Mouse (Mus musculus) spleen, adult 18-20 months (tissue): ENCODE data around the gene Rai14.
A peak's percentile ranks its signal among the peaks of the same experiment; 100 is the strongest.

ENCODE experiments used
- DNase-seq, 2 experiments: peaks; one replicate each; pipeline ENCODE4 v3.0.0; 2022; ENCODE audit warnings: mixed read lengths in 2 of 2

Gene Rai14

GRCm38 (mm10) chr15:10646297-10646696 is 68.1 kb downstream of the Rai14 start:
- no peak for DNase-seq

- DNase-seq, result no peak
Observed at GRCm38 (mm10) chr15:10645101-10645500, 69.3 kb downstream of the Rai14 start.

DNA sequence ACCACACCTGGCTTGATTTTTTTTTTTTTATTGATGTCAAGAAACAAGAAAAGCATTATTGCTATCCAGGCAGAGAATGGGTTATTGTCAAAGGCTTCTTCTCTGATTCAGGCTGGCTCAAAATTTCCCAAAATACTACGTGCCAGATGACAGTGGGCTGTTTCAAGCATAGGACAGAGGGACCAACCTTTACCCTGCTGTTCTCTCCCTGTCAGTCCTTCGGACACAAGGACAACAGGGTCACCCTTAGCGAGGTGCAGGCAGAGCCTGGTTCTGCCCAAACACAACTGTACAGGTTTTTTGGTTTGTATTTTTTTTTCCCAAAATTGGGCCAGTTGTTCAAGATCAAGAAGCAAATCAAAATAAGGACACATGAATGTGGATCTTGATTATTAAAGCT is 70.6 kb downstream of the Rai14 start:
- DNase-seq, result no peak

DNA sequence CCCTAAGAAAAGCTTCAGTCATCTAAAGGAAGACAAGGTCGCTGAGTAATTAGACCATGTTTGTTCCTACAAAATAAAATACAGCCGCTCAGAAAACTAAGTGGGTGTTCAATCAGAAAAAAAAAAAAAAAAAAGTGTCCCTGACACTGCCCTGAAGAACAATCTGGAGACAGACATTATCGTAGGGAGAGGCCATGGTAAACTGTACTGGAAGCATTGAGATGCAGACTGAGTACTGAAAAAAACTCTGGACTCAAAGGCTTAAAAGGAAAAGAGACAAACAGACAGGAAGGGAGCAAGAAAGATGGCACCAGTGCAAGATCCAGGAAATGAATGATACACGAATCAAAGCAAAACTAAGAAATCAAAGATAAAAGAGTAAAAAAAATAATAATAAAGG is 71.2 kb downstream of the Rai14 start:
- DNase-seq, result no peak

DNA sequence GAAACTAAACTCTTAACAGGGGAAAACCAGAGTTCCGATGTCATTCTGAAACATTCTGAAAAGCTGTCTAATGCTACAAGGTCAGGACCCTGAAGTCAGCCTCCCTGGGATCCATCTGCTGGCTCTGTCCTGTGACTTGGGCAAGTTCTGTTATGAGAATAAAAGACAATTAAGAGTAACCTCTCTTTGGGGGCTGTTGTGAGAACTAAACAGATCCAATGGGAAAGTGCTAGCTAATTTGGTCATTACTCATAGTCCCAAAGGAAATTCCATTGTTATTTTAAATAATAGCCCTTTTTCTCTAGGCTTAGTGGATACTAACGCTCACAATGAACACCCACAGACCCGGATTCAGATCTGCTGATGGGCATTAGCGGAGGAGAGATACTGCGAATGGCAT is 72.0 kb downstream of the Rai14 start:
- no peak for DNase-seq

DNA sequence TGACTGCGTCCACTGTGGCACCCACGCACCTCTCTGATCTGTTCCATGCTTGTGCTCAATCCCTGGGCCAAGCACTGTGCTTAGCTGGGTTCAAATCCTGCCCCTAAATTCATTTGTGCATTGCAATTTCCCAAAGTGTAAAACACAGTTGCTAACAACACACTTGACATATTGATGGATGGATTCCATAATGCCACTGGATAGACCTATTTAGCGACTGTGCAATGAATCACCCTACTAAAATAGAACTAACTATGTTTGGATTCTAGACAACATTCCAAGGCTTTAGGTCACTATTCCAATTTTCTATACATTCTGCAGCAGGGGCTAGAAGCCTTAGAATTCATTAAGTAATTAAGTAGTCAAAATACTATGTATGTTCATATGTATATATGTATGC is 73.7 kb downstream of the Rai14 start:
- DNase-seq, result no peak

DNA sequence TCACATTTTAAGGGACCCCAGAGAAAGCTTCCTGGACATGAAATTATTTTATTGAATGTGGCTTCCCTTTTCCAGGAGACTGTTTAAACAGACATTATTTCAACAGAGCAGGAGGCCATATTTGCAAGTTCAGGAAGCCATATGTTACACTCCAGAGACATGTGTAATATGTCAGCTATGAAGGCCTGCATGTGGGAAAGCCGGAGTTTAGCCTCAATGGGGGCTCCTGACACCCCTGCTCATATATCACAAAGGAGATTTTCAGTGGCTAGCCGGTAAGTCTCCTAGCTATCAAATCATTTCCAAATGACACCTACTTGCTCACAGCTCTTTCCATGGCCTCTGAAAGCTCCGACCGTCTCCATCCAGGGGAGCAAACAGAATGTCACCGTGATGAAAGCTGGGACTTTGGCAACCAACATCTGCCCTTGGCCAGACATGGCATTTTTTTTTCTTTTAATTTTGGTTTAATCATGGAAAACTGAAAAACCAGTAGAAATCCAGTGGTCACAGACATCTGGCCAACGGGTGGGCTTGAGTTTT is 77.1 kb downstream of the Rai14 start:
- DNase-seq, result no peak

DNA sequence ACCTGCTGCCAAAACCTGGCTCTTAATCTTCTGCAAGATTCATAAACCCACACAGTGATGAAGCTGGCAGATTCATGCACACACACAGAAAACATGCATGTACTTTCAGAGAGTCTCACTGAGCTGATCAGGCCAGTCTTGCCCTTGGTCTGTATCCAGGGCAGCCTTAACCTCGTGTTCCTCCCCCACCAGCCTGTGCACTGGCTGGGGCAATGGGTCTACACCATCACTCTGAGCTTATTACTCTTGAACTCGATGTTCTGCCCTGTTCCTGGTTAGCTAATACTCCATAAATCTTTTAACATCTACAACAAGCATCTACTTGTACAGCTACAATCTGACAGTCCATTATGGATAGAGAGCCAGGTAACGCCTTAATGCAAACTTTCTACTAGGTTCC is 77.6 kb downstream of the Rai14 start:
- DNase-seq, result no peak

DNA sequence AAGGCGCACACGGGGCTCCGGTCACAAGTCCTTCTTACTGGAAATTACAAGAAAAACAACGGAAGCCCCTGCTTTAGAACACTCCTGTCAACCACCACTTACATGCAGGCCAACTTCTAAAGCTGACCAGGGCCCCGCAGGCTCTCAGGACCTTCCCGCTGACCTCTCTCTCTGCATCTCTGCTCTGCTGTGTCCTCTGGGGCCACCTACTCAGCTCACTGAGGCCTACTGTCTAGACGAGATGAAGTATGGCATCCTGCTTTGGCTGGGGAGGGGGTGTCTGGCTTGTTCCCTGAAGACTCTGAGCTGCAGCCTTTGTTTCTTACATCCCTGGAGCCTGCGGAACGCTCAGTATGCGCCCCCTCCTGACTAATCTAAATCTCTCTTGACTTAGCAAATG is 79.3 kb downstream of the Rai14 start:
- no peak for DNase-seq

DNA sequence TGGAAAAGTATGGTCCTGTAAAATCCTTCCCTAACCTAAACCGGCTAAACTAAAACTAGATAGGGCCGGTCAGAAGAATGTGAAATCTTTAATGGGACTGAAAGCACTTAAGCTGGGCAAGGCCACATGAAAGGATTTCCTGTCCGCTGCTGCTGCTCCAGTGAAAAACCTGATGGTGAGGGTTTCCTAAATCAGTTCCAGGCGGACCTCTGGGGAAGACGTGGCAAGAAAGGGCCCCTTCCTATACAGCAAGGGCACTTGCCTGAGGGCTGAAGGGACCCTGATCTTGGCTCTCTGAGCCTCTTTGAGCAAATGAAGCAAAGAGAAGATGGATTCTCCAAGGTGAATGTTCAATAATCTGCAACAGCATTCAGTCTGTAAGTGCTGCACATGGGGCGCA is 80.2 kb downstream of the Rai14 start:
- no peak for DNase-seq

DNA sequence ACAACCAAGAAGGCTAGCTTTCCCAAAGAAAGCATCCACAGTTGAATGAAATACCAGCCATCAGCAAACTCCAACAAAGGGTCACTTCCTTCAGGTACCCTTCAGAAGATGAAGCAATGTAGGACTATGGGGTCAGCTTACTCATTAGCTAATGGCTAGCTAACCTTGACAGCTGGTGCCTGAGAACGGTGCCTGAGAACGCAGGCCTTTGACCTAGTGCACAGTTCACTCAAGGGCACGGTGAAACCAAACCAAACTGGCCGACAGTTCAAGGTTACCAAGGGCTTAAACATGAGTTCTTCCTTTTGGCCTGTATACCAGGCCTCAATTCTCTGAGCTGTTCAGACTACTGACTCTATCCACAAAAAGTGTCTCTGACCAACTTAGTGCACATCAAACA is 81.0 kb downstream of the Rai14 start:
- DNase-seq, result no peak

DNA sequence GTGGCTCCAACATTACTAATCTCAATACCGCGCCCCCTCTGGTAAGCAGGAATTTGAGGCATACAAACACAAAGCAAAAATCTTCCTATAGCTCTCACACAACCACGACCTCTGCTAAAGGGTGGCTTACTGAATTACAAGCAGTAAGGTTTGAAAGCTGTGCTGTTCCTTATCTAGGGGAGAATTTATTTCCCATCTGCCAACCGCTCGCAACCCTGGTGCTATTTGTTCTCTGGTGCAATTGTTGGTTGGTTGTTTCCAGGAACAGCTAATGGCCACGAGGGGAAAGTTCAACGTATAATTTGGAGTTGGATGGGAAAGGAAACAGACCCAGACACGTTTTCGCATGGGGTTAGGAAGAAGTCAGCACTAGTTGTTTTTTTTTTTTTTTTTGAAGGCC is 81.8 kb downstream of the Rai14 start:
- no peak for DNase-seq

DNA sequence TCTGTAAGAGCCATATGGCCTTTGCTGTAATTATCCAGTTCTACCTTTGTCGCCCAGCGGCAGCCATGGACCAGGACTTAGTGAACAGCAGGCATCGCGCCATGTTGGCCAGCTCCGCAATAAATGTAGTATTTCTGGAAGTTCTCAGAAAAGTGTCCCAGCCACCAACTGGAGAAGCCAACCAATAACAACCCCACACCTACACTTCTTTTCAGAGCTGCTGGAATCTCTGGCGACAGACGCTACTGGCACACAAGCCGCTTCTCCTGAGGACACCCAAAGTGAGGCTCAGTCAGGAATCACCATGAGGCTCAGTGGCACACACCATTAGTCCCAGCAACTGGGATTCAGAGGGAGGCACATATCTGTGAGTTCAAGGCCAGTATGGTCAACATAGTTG is 82.4 kb downstream of the Rai14 start:
- no peak for DNase-seq

- DNase-seq, result no peak
Observed at GRCm38 (mm10) chr15:10631541-10631940, 82.9 kb downstream of the Rai14 start.

DNA sequence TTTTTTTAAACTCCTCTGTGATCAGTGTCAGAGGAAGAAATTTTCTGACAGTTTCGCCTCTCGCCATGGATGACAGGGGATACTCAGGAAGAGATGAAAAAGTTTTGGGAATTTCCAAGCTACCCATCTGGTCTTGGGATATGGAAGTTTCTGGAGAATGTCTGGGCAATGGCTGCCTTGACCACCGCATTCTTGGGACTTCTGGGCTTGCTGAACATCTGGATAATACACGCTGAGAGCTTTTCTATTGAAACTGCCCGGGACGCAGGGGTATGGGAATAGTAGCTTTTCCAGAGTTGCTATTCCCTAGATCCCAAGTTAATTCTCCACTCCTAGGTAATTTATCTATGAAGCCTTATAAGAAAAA is 85.5 kb downstream of the Rai14 start:
- DNase-seq, result no peak

DNA sequence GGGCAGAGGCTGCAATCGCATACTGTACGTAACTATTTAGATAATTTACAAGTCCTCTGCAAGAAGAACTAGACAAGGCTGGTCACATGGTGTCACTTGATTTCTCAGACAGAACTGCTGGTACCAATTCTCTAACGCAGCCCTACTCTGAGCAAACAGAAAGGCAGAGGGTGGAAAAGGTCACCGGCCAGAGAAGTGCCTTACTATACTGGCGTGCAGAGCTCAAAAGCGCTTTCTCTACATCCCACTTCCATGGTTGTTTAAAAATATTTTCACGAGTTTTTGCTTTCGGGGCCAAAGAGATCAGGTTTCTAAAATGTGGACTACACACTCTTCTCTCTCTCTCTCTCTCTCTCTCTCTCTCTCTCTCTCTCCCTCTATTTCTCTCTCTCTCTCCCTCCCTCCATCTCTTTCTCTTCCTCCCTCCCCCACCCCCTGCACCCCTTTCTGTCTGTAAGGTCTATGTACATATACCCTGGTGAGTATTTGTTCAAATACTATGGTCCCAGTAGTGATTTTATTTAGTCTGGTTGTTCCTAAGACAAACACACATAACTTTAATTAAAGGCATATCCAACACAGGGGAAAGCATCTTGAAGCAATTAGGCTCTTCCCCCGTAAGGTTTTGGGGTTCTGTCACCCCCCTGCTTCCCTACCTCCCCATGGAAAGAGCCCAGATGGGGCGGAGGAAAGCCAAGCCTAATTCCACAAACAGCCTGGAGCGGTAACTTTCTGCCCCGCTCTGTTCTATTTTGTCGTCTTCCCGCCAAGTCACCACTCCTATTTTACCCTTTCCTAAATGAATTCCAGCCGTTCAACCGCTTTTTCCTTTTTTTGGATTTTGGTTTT is 86.1 kb downstream of the Rai14 start:
- DNase-seq, result no peak

- DNase-seq, result peak in 1 of 2 experiments; percentile 8
Observed at GRCm38 (mm10) chr15:10623571-10624227, 90.7 kb downstream of the Rai14 start.

- no peak for DNase-seq
Observed at GRCm38 (mm10) chr15:10621194-10621593, 93.2 kb downstream of the Rai14 start.

DNA sequence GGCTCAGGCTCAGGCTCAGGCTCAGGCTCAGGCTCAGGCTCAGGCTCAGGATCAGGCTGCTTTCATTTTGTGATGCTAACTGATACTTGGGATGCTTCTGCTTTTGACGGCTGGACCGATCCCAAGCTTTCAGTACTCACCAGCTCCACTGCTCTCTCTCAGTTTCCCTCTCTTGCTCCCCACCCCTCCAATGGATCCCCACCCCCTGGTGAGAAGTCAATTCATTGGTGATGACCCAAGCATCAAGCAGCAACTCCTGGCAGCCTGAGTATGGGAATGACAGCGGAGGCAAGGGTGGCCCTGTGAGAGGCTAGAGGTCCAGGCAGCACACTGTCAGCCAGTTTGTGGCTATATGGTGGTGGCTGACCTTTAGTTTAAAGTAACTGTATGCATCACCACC is 94.7 kb downstream of the Rai14 start:
- DNase-seq, result no peak

- DNase-seq, result no peak
Observed at GRCm38 (mm10) chr15:10618276-10618675, 96.1 kb downstream of the Rai14 start.

DNA sequence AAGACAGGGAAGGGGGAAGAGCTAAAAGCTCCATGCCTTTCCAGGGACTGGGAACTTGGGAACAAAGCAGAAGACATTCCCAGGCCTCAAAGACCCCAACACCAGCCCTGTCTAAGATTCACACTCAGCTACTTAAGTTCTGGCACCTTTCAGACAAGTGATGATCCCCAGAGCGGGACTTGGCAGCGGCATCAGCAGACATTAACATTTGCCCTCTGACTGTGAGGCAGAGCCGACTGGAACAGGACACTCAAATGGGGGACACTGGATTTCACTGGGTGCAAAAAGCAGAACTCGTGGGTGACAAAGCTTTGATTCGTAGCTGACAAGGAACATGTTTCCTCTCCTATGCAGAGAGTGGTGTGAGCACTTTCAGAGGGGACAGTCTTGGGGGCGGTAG is 98.4 kb downstream of the Rai14 start:
- DNase-seq, result no peak

DNA sequence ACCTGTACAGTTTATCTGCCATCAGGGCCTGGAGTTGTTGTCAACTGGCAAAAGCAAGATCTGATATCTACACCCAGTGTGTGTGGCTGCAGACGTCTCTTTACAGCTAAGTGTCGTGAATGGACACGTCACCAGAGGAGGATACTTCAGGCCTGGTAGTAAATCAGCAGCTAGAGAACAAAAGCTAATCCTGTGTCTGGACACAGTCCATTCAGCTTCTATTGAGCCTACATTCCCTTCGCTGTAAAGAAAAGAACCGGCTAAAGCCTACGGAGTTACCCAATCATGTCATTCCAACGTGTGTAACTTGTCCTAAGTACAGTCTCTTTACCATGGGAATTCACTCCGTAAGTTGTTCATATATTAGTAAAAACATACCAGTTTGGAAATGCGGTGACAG is 103.4 kb downstream of the Rai14 start:
- no peak for DNase-seq

DNA sequence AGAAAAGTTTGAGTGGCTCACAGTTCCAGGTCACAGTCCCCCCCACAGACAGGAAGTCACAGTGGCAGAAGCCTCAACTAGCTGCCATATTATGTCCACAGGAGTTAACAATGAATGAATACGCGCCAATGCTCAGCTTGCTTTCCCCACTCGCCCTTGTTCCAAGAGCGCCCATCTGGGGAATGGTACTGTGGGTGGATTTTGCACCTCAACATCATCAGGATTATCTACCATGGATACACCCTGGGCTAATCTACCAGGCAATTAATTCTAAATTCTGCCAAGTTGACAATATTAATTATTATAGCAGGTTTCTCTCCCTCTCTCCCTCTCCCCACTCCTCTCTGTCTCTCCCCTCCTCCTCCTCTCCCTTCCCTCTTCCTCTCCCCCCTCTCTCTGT is 105.3 kb downstream of the Rai14 start:
- DNase-seq, result no peak

- DNase-seq, result no peak
Observed at GRCm38 (mm10) chr15:10608508-10609098, 105.8 kb downstream of the Rai14 start.
